Mouse (Mus musculus): ENCODE data around the gene Slc28a2. TPM values are rescaled to one million over a fixed set of nuclear protein-coding genes. Genes with fewer than 3 reads are reported as not detected.
"Not testable (repeated sequence)": the region's sequence is repeated elsewhere in the genome, so short reads cannot be mapped to it uniquely, and the experiment has no call there.

The Slc28a2 gene
- total RNA-seq (2018; cell fraction: chromatin; rRNA removed), result 100 to 1,000 TPM in 13 of 26 experiments, 10 to 100 TPM in 13; 45.7 to 510 (median 159) TPM
- total RNA-seq (2018; cell fraction: cytosol; rRNA removed), result 10 to 100 TPM in 19 of 26 experiments, 1 to 10 TPM in 7; 7.6 to 71.9 (median 24.1) TPM
- total RNA-seq (2018; cell fraction: nucleus; rRNA removed), result 100 to 1,000 TPM in 13 of 26 experiments, 10 to 100 TPM in 13; 27.3 to 619 (median 102) TPM
- polyA plus RNA-seq (2018), result 7.0 to 11.5 TPM (median 10.0 TPM) in 3 replicates

DNA sequence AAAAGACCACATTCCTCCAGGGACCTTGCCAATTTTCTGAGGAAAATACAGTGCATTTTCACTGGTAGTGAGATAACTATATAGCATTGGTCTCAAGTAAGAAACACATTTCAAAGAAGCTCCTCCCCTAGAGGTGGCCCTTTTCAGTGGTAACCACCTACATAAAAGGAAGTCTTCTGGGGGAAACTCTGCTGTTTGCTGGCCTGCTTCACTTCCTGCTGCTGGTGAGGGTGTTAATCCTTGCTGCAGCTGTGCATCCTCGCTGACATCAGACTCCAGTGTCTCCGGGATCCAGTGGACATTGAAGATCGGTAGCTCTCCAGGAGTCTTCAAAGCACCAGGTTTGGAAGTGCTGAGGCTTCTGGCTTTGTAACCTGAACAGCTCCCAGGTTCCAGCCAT, at the start of gene Slc28a2:
Gene Slc28a2 (plus strand): TSS at position 278 of the 400 bp plus-strand sequence.
- H3K4me3 ChIP-seq (ENCODE audit: inconsistent target); H3K36me3 ChIP-seq (ENCODE audit: inconsistent target): not testable (repeated sequence)
- no CpG with 5 or more reads among the region's 3 CpGs for WGBS (ENCODE audit: missing documents)

GRCm38 (mm10) chr2:122377215-122377674, 49.0 kb upstream of the Slc28a2 start:
- peak overlapping the region; percentile 68 for H3K27ac ChIP-seq
- H3K4me3 ChIP-seq (ENCODE audit: inconsistent target), result peak overlapping the region; percentile 81
- no peaks in the 10 kb centered on the region for H3K79me2 ChIP-seq (ENCODE audit: inconsistent target)
- H3K36me3 ChIP-seq (ENCODE audit: inconsistent target), result no peaks in the 10 kb centered on the region
- WGBS (ENCODE audit: missing documents), result under 1% methylated on average over 28 of the region's 28 CpGs

More for the DNA sequence above, at the start of gene Slc28a2:
- not testable (repeated sequence) for H3K27ac ChIP-seq; H3K79me2 ChIP-seq (ENCODE audit: inconsistent target)

DNA sequence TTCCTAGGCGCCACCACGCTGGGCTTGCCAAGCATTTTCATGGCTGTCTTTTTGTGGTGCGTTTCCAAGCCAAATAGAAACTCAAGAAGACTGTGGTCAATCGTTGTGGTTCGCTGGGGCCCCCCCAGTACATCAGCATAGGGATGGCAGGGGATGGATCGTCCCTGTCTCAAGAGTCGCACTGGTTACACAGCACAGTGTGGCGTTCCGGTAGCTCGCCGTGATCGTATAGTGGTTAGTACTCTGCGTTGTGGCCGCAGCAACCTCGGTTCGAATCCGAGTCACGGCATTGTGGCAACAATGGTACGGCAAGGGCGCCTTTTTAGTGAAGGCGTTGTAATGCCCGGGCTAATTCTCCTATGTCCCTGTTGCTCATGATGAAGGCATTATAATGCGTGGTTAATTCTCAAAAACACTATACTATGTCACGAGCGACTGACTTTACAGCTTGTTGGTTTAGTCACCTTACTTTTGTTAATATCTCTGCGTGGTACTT, 48.5 kb upstream of the Slc28a2 start:
- H3K4me3 ChIP-seq (ENCODE audit: inconsistent target), result peak overlapping the region; percentile 81
- WGBS (ENCODE audit: missing documents), result 1% methylated on average over 26 of the region's 26 CpGs

DNA sequence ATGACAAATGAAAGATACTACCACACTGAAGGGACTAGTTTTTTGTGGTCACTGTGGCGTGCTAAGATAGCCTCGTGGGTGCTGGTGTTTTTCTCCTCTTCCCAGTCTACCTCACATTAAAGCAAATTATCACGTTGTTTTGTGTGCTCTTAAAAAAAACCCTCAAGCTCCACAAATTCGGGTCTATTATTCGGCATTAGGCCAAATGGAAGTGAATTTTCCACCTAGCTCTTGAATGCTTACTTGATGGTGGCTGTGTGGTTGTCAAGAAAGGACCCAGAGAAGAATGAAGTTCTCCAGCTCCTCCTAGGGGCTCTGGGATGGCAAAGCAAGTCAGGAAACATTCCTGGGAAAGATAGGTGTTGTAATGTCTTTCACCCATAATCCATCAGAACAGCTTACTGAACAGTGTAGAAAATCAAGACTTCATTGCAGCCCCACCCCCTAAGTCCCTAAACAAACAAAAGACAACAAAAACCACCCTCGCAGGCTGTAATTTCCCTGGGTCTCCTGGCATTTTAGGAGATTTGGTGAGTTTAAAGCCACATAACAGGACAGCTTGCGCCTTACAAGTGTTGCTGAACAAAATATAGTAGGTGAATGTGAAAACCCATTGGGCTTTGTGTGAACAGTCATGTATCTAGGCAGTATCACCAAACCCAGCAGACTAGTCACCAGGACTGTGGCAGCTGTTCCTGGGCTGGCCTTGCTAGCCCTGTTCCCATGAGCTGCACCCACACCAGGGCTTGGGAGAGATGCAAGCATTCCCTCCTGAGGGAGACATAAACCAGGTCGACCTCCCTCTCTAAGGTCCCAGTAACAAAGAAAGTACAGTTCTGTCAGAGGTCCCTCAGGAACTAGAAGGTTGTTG, 47.6 kb upstream of the Slc28a2 start:
- no peaks in the 10 kb centered on the region for H3K79me2 ChIP-seq (ENCODE audit: inconsistent target)
- no peak overlapping the region for H3K27ac ChIP-seq
- H3K36me3 ChIP-seq (ENCODE audit: inconsistent target), result no peaks in the 10 kb centered on the region
- 45% methylated on average over 8 of the region's 8 CpGs for WGBS (ENCODE audit: missing documents)
- H3K4me3 ChIP-seq (ENCODE audit: inconsistent target), result peak overlapping the region; percentile 81

More for the DNA sequence above, 48.5 kb upstream of the Slc28a2 start:
- Histone ChIP-seq H3K36me3 (ENCODE audit: inconsistent target) (no peaks in the 10 kb centered on the region), H3K27ac (peak overlapping the region; percentile 68), H3K79me2 (ENCODE audit: inconsistent target) (no peaks in the 10 kb centered on the region)

GRCm38 (mm10) chr2:122379292-122379650, 47.0 kb upstream of the Slc28a2 start:
- 68% methylated on average over 2 of the region's 2 CpGs for WGBS (ENCODE audit: missing documents)
- Histone ChIP-seq H3K79me2 (ENCODE audit: inconsistent target) (no peaks in the 10 kb centered on the region), H3K27ac (no peak overlapping the region), H3K36me3 (ENCODE audit: inconsistent target) (no peaks in the 10 kb centered on the region), H3K4me3 (ENCODE audit: inconsistent target) (no peak overlapping the region)

DNA sequence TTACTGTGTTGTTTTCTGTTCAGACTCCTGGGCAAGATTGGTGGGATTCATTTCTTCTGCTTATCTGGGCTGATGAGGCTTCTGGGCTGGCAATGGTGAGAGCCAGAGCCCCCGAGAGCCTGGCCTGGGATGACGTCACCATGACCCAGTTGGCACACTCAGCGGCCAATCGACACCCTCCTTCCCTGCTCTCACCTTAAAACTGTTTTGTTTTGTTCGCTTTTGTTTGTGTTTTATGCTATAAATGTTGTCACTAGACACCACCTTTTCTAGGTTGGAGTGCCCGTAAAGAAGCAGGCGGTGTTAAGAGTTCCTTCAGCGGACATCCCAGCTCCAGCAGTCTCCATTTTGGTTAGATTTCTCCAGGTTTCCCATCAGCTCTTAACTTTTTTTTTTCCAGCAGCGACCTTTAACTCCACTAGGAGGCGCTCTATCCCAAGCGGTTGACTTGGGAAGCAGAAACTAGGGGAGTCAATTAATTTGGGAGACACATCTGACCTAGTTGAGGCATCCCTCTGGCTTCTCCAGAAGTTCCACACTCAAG, 45.4 kb upstream of the Slc28a2 start:
- Histone ChIP-seq H3K4me3 (ENCODE audit: inconsistent target) (0 out of 2 replicates have a peak overlapping the region, but pooled peaks have one; percentile 7), H3K27ac (no peak overlapping the region), H3K36me3 (ENCODE audit: inconsistent target) (no peaks in the 10 kb centered on the region), H3K79me2 (ENCODE audit: inconsistent target) (no peaks in the 10 kb centered on the region)
- WGBS (ENCODE audit: missing documents), result 3% methylated on average over 11 of the region's 11 CpGs

GRCm38 (mm10) chr2:122381329-122382103, 44.8 kb upstream of the Slc28a2 start:
- 61% methylated on average over 16 of the region's 16 CpGs for WGBS (ENCODE audit: missing documents)
- no peaks in the 10 kb centered on the region for H3K79me2 ChIP-seq (ENCODE audit: inconsistent target)
- no peak overlapping the region for H3K27ac ChIP-seq
- H3K36me3 ChIP-seq (ENCODE audit: inconsistent target), result no peaks in the 10 kb centered on the region
- no peak overlapping the region for H3K4me3 ChIP-seq (ENCODE audit: inconsistent target)

GRCm38 (mm10) chr2:122382121-122382520, 44.2 kb upstream of the Slc28a2 start:
- Histone ChIP-seq H3K79me2 (ENCODE audit: inconsistent target) (no peaks in the 10 kb centered on the region), H3K27ac (no peak overlapping the region), H3K36me3 (ENCODE audit: inconsistent target) (no peaks in the 10 kb centered on the region), H3K4me3 (ENCODE audit: inconsistent target) (no peak overlapping the region)
- 80% methylated on average over 6 of the region's 6 CpGs for WGBS (ENCODE audit: missing documents)

DNA sequence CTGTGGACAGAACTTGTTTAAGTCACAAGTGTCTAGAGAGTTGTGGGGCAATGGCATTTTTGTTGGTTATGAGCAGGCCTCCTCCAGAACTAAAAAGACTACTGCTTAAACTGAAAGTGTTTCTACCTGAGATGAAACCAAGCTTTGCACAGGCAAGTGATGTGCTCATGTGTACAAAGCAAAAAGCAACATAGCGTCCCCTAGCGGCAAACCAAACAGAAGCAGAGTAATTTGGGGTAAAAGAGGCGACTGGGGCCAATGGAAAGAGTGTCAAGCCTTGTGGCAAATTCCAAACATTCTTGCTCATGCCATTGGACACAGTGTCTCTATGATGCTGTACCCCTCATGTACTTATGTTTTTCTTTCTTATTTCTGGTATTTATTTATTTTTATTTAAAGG, 41.2 kb upstream of the Slc28a2 start:
- Histone ChIP-seq H3K36me3 (ENCODE audit: inconsistent target) (no peaks in the 10 kb centered on the region), H3K79me2 (ENCODE audit: inconsistent target) (no peaks in the 10 kb centered on the region), H3K4me3 (ENCODE audit: inconsistent target) (no peak overlapping the region), H3K27ac (no peak overlapping the region)
- 59% methylated on average over 3 of the region's 3 CpGs for WGBS (ENCODE audit: missing documents)

DNA sequence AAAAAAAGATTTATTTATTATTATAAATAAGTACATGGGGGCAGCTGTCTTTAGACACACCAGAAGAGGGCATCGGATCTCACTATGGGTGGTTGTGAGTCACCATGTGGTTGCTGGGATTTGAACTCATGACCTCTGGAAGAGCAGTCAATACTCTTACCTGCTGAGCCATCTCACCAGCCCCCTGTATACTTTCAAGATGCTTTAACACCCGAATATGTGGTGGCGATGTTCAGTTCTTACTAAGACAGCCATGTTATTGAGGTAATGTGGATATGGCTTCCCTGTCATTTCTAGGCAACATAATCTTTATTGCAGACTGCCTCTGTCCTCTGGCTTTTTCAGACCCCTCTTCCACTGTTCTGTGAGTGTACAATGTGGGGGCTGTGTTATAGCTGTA, 39.1 kb upstream of the Slc28a2 start:
- H3K79me2 ChIP-seq (ENCODE audit: inconsistent target); H3K36me3 ChIP-seq (ENCODE audit: inconsistent target); H3K27ac ChIP-seq; H3K4me3 ChIP-seq (ENCODE audit: inconsistent target): not testable (repeated sequence)
- 93% methylated on average over 3 of the region's 3 CpGs for WGBS (ENCODE audit: missing documents)

DNA sequence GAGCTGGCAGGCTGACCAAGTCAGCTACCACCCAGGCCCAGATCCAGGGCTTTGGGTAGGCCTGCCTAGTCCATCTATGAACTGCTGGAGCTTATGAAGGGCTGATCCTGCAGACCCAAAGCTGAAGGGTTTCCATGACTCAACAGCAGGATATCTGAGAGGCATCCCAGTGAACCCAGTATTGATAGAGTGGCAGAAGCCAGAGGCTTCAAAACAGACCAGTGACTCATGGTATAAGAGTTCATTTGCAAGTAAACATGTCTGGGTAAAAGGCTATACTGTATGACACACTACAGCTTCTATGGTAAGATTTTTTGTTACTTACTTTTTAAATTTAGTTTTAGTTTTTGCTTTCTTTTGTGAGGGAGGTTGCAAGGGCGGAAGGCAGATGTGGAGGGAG, 30.1 kb upstream of the Slc28a2 start:
- Histone ChIP-seq H3K36me3 (ENCODE audit: inconsistent target) (no peaks in the 10 kb centered on the region), H3K27ac (no peak overlapping the region), H3K4me3 (ENCODE audit: inconsistent target) (no peak overlapping the region), H3K79me2 (ENCODE audit: inconsistent target) (no peaks in the 10 kb centered on the region)
- 100% methylated on average over 1 of the region's 1 CpGs for WGBS (ENCODE audit: missing documents)

DNA sequence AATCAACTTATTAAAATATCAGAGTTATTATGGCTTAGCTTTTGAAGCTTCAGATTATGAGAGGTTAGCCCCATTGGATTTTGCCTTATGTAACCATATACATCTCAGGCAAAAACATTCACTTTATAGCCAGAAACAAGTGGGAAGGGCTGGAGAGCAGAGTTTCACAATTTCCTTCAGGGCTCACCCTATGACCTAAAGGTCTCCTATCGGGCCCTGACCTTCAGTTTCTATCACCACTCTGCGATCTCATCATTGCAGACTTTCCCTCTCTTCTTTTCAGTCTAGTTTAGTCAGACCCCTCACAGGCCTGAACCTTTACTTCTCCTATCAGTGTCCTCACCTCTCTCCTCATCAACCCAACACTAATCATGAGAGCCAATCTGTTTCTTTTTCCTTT, 18.7 kb upstream of the Slc28a2 start:
- Histone ChIP-seq H3K4me3 (ENCODE audit: inconsistent target) (no peak overlapping the region), H3K27ac (peak overlapping the region; percentile 74), H3K36me3 (ENCODE audit: inconsistent target) (no peaks in the 10 kb centered on the region), H3K79me2 (ENCODE audit: inconsistent target) (no peaks in the 10 kb centered on the region)
- WGBS (ENCODE audit: missing documents), result 11% methylated on average over 2 of the region's 2 CpGs

GRCm38 (mm10) chr2:122408928-122409327, 17.3 kb upstream of the Slc28a2 start:
- H3K27ac ChIP-seq, result peak overlapping the region; percentile 74
- H3K36me3 ChIP-seq (ENCODE audit: inconsistent target), result no peaks in the 10 kb centered on the region
- H3K4me3 ChIP-seq (ENCODE audit: inconsistent target), result peak overlapping the region; percentile 7; the same call in 1 of the 2 replicates
- no peaks in the 10 kb centered on the region for H3K79me2 ChIP-seq (ENCODE audit: inconsistent target)
- WGBS (ENCODE audit: missing documents), result 13% methylated on average over 7 of the region's 7 CpGs

DNA sequence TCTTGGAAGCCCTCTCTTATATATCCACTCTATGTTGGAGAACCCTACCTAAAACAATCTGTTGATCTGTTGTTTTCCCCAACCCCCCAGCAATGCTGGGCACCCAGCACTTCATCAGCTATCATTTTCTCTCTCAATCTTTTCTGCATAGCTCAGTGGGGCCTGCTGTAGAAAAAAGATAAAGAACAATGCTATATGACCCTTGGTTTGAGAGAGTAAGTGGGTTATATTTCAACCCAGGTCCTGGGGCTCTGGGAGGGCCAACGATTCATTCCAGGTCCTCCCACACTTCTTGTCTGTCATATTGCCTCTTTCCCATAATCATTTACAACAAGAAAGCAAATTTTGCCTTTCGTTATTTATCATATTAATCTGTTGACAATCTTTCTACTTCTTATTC, 368 bp downstream of the Slc28a2 start:
- H3K36me3 ChIP-seq (ENCODE audit: inconsistent target), result not testable (repeated sequence)

More for the DNA sequence above, 368 bp downstream of the Slc28a2 start:
- not testable (repeated sequence) for H3K27ac ChIP-seq; H3K4me3 ChIP-seq (ENCODE audit: inconsistent target); H3K79me2 ChIP-seq (ENCODE audit: inconsistent target)
- WGBS (ENCODE audit: missing documents), result 78% methylated on average over 2 of the region's 2 CpGs
